Mouse (Mus musculus) cerebellum, postnatal 36 days (tissue): ENCODE data around the gene Mfsd12.

Experiments used
- DNase-seq, 2 experiments: peaks; one replicate each; pipeline ENCODE4 v3.0.0; 2021 to 2022; ENCODE audit warnings: mixed read lengths in 2 of 2

The Mfsd12 gene

GRCm38 (mm10) chr10:81356991-81357844 is at the start of gene Mfsd12:
Gene Mfsd12 (plus strand): TSS chr10:81357491.
- peak; percentile 91 to 93 for DNase-seq

- DNase-seq: no peak
These were observed 47.7 kb upstream of the Mfsd12 start for GRCm38 (mm10) chr10:81309571-81309970.

- DNase-seq: no peak
These were observed 43.7 kb upstream of the Mfsd12 start for GRCm38 (mm10) chr10:81313581-81313980.

- DNase-seq: no peak
These were observed 43.1 kb upstream of the Mfsd12 start for GRCm38 (mm10) chr10:81314201-81314600.

GRCm38 (mm10) chr10:81315587-81315986 is 41.7 kb upstream of the Mfsd12 start:
- no peak for DNase-seq

- DNase-seq: peak in 1 of 2 experiments; percentile 36
These were observed 40.8 kb upstream of the Mfsd12 start for GRCm38 (mm10) chr10:81316338-81317060.

GRCm38 (mm10) chr10:81317273-81317672 is 40.0 kb upstream of the Mfsd12 start:
- no peak for DNase-seq

- DNase-seq: peak; percentile 46 to 55
These were observed 38.5 kb upstream of the Mfsd12 start for GRCm38 (mm10) chr10:81318589-81319329.

- DNase-seq: peak in 1 of 2 experiments; percentile 33
These were observed 38.0 kb upstream of the Mfsd12 start for GRCm38 (mm10) chr10:81319330-81319699.

- DNase-seq: no peak
These were observed 37.3 kb upstream of the Mfsd12 start for GRCm38 (mm10) chr10:81319741-81320549.

GRCm38 (mm10) chr10:81320550-81321347 is 36.5 kb upstream of the Mfsd12 start, which contains the start of gene Cactin:
Gene Cactin (plus strand): TSS chr10:81321103.
- DNase-seq: peak; percentile 96 to 97

GRCm38 (mm10) chr10:81321436-81321835 is 35.9 kb upstream of the Mfsd12 start:
- DNase-seq: no peak

GRCm38 (mm10) chr10:81322444-81322843 is 34.8 kb upstream of the Mfsd12 start:
- DNase-seq: no peak

GRCm38 (mm10) chr10:81323141-81323775 is 34.0 kb upstream of the Mfsd12 start:
- DNase-seq: no peak

GRCm38 (mm10) chr10:81323791-81324530 is 33.3 kb upstream of the Mfsd12 start:
- DNase-seq: no peak

GRCm38 (mm10) chr10:81325176-81325575 is 32.1 kb upstream of the Mfsd12 start:
- no peak for DNase-seq

- DNase-seq: no peak
These were observed 31.5 kb upstream of the Mfsd12 start for GRCm38 (mm10) chr10:81325781-81326180.

GRCm38 (mm10) chr10:81326858-81327257 is 30.4 kb upstream of the Mfsd12 start:
- DNase-seq: no peak

GRCm38 (mm10) chr10:81327959-81328358 is 29.3 kb upstream of the Mfsd12 start:
- DNase-seq: no peak

GRCm38 (mm10) chr10:81328386-81328785 is 28.9 kb upstream of the Mfsd12 start, which contains the start of gene Tbxa2r:
Gene Tbxa2r (plus strand): TSS chr10:81328731.
- DNase-seq: no peak
